30 mouse cellular contexts compared by ENCODE assay signal in genomic region chr16:94335656-94336055, GRCm38 (mm10). TPM values are rescaled to one million over a fixed set of nuclear protein-coding genes. Genes with fewer than 3 reads are reported as not detected.
"Had no signal": no experiment of that assay in that cellular context is flagged by ENCODE, and none has a peak within 500 bp of the region (broad histone marks: within the 10 kb centered on the region; RNA-seq: fewer than 3 reads in every experiment).

No protein-coding gene starts in this region.

- H3K36me3 ChIP-seq: heart, embryonic 13.5 days; heart, embryonic 15.5 days; hindbrain, embryonic 13.5 days; hindbrain, embryonic 15.5 days; kidney, embryonic 15.5 days; limb, embryonic 13.5 days; limb, embryonic 15.5 days; liver, embryonic 12.5 days had no signal

- H3K4me2 ChIP-seq: heart, embryonic 11.5 days; heart, embryonic 13.5 days; heart, embryonic 15.5 days; hindbrain, embryonic 13.5 days; hindbrain, embryonic 15.5 days; kidney, embryonic 15.5 days; limb, embryonic 13.5 days; limb, embryonic 15.5 days; liver, embryonic 12.5 days had no signal

- H3K27ac ChIP-seq: gastrocnemius, adult 2 months; heart, adult 2 months; heart, embryonic 13.5 days; heart, embryonic 15.5 days; hindbrain, embryonic 13.5 days; hindbrain, embryonic 15.5 days; hindbrain, postnatal 0 days; kidney, embryonic 15.5 days; kidney, postnatal 0 days; limb, embryonic 13.5 days; limb, embryonic 15.5 days; liver, embryonic 12.5 days; liver, embryonic 14.5 days had no signal

- H3K9me3 ChIP-seq: heart, embryonic 13.5 days; heart, embryonic 15.5 days; hindbrain, embryonic 13.5 days; hindbrain, embryonic 15.5 days; kidney, embryonic 15.5 days; limb, embryonic 13.5 days; limb, embryonic 15.5 days; liver, embryonic 12.5 days had no signal

- ATAC-seq: hindbrain, postnatal 0 days; intestine, embryonic 16.5 days; liver, embryonic 12.5 days had no signal

- H3K9ac ChIP-seq: heart, embryonic 13.5 days; heart, embryonic 15.5 days; hindbrain, embryonic 13.5 days; hindbrain, embryonic 15.5 days; kidney, embryonic 15.5 days; limb, embryonic 13.5 days; limb, embryonic 15.5 days; liver, embryonic 12.5 days; liver, embryonic 14.5 days had no signal

- H3K4me1 ChIP-seq: heart, embryonic 13.5 days; heart, embryonic 15.5 days; hindbrain, embryonic 15.5 days; limb, embryonic 13.5 days; limb, embryonic 15.5 days; liver, embryonic 12.5 days had no signal

- DNase-seq: gastrocnemius, adult 2 months; gastrocnemius, postnatal 10 days; gastrocnemius, postnatal 25 days; heart, adult 11 months; heart, adult 2 months; heart, postnatal 14 days; heart, postnatal 36 days; kidney, adult 11 months; kidney, adult 2 months; kidney, adult 9 months; kidney, postnatal 14 days; kidney, postnatal 36 days; layer of hippocampus, adult 9-11 months; layer of hippocampus, postnatal 36 days; left cerebral cortex, postnatal 4 days had no signal

- H3K27me3 ChIP-seq: heart, embryonic 13.5 days; heart, embryonic 15.5 days; hindbrain, embryonic 13.5 days; kidney, embryonic 15.5 days; limb, embryonic 15.5 days had no signal

- H3K4me3 ChIP-seq: gastrocnemius, adult 2 months; heart, adult 2 months; heart, embryonic 13.5 days; heart, embryonic 15.5 days; hindbrain, embryonic 13.5 days; hindbrain, embryonic 15.5 days; kidney, embryonic 15.5 days; limb, embryonic 13.5 days; limb, embryonic 15.5 days; liver, embryonic 12.5 days had no signal

RNA-seq across cellular contexts. Expression of gene Ripply3, which starts 7.4 kb away (rescaled TPM):
- total RNA-seq: layer of hippocampus, postnatal 14 days; layer of hippocampus, postnatal 36 days; left cerebral cortex, postnatal 25 days had no signal
